Mouse (Mus musculus) limb, embryonic 14.5 days (tissue): ENCODE results near the gene Plekha5. TPM values are rescaled to one million over a fixed set of nuclear protein-coding genes. Genes with fewer than 3 reads are reported as not detected.
A peak's percentile ranks its signal among the peaks of the same experiment; 100 is the strongest.

ENCODE experiments used
- ATAC-seq: fragments of 200-750 bp; cut with Nextera tagmentation; 2 replicates; pipeline ENCODE4 v1.8.0; 2017; ENCODE audit warnings: low read depth, moderate number of reproducible peaks, moderate TSS enrichment; ENCODE audit not compliant: low FRiP score
- DNase-seq: peaks from one replicate; pipeline ENCODE4 v3.0.0-alpha.2; 2015; ENCODE audit warnings: low spot score
- H3K27ac ChIP-seq: fragments of 300-500 bp; sonication (generic); replicated peaks from 2 replicates; pipeline ENCODE4 v1.5.1; 2014; ENCODE audit warnings: low read depth, mild to moderate bottlenecking, low read length, moderate library complexity, mixed read lengths
- H3K27me3 ChIP-seq: fragments of 300-500 bp; sonication (generic); 2 replicates; pipeline ENCODE4 v1.6.1; 2014; ENCODE audit warnings: low read length, mixed read lengths; ENCODE audit not compliant: control insufficient read depth, insufficient read depth
- H3K36me3 ChIP-seq: fragments of 300-500 bp; sonication (generic); 2 replicates; pipeline ENCODE4 v1.6.1; 2014; ENCODE audit warnings: mild to moderate bottlenecking, low read length, moderate library complexity, mixed read lengths; ENCODE audit not compliant: control insufficient read depth, insufficient read depth
- H3K4me1 ChIP-seq: fragments of 300-500 bp; sonication (generic); 2 replicates; pipeline ENCODE4 v1.6.1; 2014; ENCODE audit warnings: antibody characterized with exemption, low read length, mixed read lengths; ENCODE audit not compliant: control insufficient read depth, insufficient read depth
- H3K4me2 ChIP-seq: fragments of 300-500 bp; sonication (generic); replicated peaks from 2 replicates; pipeline ENCODE4 v1.6.1; 2014; ENCODE audit warnings: low read depth, mild to moderate bottlenecking, low read length, moderate library complexity; ENCODE audit not compliant: severe bottlenecking
- H3K4me3 ChIP-seq: fragments of 300-500 bp; sonication (generic); replicated peaks from 2 replicates; pipeline ENCODE4 v1.5.1; 2014; ENCODE audit warnings: low read length
- H3K9ac ChIP-seq: fragments of 300-500 bp; sonication (generic); 2 replicates; pipeline ENCODE4 v1.6.1; 2014; ENCODE audit warnings: mild to moderate bottlenecking, low read depth, low read length, moderate library complexity; ENCODE audit not compliant: severe bottlenecking
- H3K9me3 ChIP-seq: fragments of 300-500 bp; sonication (generic); 2 replicates; pipeline ENCODE4 v1.6.1; 2016; ENCODE audit warnings: low read length; ENCODE audit not compliant: control insufficient read depth
- POLR2A ChIP-seq: fragments of 200-500 bp; IDR thresholded peaks from 2 replicates; pipeline ENCODE4 v1.8.0; 2012; ENCODE audit warnings: inconsistent platforms, mild to moderate bottlenecking, moderate library complexity, borderline replicate concordance; ENCODE audit not compliant: insufficient read depth, insufficient read length; ENCODE audit errors: extremely low read depth
- WGBS: fragments of 180-500 bp; shearing (Covaris S2); extraction: QIAGEN DNeasy Blood & Tissue Kit; methylation state at CpG from one replicate; pipeline ENCODE4 v1.1.7; 2014; 5-methylcytosine and 5-hydroxymethylcytosine counted together
- polyA plus RNA-seq, 2 experiments: library from polyadenylated mRNA; depleted of rRNA in 1 of 2; stranded (reverse) in 1 of 2; unstranded in 1 of 2; fragments of >200 nt; fragmentation: Nextera tagmentation in 1 of 2; extraction: Ambion mirVana in 1 of 2; gene quantifications; 2 replicates each; pipeline versions ENCODE4 v1.2.1 to v1.2.3; 2012 to 2014

Gene Plekha5
- polyA plus RNA-seq, 2 experiments = 50.8 to 87.2 TPM

DNA sequence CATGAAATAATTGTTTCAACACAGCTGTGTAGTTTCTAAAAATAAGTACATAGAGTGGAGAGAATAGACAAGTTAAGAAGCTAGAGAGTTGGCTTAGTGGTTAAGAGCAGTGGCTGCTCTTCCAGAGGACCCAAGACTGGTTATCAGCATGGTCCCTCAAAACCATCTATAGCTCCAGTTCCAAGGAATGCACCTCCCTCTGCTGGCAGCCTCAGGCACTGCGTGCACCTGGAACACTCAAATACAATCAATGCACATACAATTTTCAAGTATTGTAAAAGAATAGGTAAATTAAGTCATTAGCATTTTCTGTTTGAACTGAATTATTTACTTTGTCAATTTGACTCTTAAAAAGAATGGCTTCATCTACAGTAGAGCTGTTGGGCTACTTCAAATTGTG lies 93.3 kb downstream of the Plekha5 start:
- TF ChIP-seq POLR2A = no peak
- 80% methylated on average over 1 of the region's 1 CpGs for WGBS
- no peaks in the 10 kb centered on the region for H3K36me3 ChIP-seq
- no peak for DNase-seq
- no peak overlapping the region for H3K9ac ChIP-seq
- H3K4me3 ChIP-seq = no peak overlapping the region
- peaks cover 38% of the 10 kb centered on the region for H3K4me1 ChIP-seq
- H3K9me3 ChIP-seq = no peaks in the 10 kb centered on the region
- H3K4me2 ChIP-seq = no peak overlapping the region
- no peak for ATAC-seq
- H3K27me3 ChIP-seq = no peaks in the 10 kb centered on the region
- H3K27ac ChIP-seq = no peak overlapping the region

DNA sequence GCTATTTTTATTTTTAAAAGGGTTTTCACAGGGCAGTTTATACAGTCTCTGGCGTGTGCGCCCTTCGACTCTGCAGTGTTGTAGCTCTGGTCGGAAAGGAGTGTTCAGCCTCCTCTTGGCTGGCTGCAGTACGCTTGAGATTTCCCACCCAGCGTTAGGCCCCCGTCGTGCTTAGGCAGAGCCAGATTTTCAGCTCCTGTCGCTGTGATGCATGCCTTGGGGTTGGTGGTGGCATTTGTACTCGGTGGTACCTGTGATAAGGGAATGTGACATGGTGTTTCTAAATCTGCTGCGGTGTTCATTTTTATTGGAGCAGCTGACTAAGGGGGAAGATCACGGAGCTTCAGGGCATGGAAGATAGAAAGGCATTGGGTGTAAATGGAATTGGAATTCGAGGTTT lies 95.2 kb downstream of the Plekha5 start:
- 25% methylated on average over 13 of the region's 13 CpGs for WGBS
- Histone ChIP-seq H3K27me3 (no peaks in the 10 kb centered on the region), H3K4me3 (no peak overlapping the region), H3K9ac (0 out of 2 replicates have a peak overlapping the region, but pooled peaks have one; percentile 5), H3K4me2 (0 out of 2 replicates have a peak overlapping the region, but pooled peaks have one; percentile 5), H3K4me1 (peaks cover 35% of the 10 kb centered on the region), H3K9me3 (no peaks in the 10 kb centered on the region), H3K36me3 (no peaks in the 10 kb centered on the region), H3K27ac (no peak overlapping the region)
- ATAC-seq = no peak
- no peak for TF ChIP-seq POLR2A
- DNase-seq = no peak

DNA sequence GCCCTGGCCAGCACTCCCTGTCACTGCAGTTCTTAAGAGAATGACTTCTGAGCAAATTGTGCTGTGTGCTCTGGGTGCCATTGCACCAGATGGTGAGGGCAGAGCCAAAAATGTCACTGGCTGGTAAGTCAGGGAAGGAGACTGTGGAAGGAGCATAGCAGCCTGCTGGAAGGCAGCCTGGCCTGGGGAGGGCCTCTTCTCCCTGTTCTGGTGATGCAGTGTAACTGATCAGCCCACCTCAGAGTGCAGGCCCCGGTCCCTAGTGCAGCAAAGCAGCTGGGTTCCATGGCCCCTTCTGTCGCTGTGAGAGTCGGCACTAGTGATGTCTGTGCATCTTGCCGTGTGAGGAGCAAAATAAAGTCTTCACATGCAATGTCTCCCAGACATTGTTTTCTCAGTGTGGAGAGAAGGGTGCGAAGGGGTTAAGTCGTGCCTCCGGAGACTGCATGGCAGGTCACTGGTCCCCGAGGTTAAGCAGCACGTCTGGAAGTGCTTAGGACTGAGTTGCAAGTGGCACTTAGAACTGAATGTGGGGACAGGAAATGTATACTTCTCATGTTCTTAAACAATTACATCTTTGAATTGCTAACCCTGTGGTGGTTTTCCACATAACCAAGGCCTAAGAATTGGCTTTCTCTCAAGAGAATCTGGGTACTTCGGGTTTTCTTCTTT lies 95.8 kb downstream of the Plekha5 start:
- no peaks in the 10 kb centered on the region for H3K9me3 ChIP-seq
- no peaks in the 10 kb centered on the region for H3K27me3 ChIP-seq
- ATAC-seq (no peak), DNase-seq (no peak)
- H3K27ac ChIP-seq = 0 out of 2 replicates have a peak overlapping the region, but pooled peaks have one; percentile 10
- WGBS = 21% methylated on average over 10 of the region's 10 CpGs
- H3K4me3 ChIP-seq = no peak overlapping the region
- peaks cover 31% of the 10 kb centered on the region for H3K4me1 ChIP-seq
- no peak for TF ChIP-seq POLR2A
- H3K9ac ChIP-seq = 0 out of 2 replicates have a peak overlapping the region, but pooled peaks have one; percentile 5
- H3K4me2 ChIP-seq = 0 out of 2 replicates have a peak overlapping the region, but pooled peaks have one; percentile 5
- no peaks in the 10 kb centered on the region for H3K36me3 ChIP-seq

DNA sequence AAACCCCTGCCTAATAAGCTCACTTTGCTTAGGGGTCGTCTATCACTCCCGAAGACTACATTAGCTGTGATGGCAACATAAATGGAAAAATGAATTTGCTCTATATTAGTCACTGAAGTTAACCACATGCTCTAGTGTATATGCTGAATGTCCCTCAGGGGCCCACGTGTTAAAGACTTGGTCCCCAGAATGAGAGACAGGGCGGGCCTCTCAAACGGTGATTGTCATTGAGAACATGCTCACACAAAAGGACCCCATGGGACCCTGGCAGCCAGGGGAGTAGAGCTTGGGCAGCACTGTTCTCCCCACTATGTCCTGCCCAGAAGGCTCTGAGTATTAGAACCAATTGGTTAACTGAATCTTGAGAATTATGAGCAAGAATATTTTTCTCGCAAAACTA lies 97.1 kb downstream of the Plekha5 start:
- DNase-seq (no peak), ATAC-seq (0 out of 2 replicates have a peak, but pooled peaks have one; percentile 3)
- Histone ChIP-seq H3K9me3 (no peaks in the 10 kb centered on the region), H3K4me1 (peaks cover 31% of the 10 kb centered on the region), H3K4me2 (no peak overlapping the region), H3K36me3 (0 out of 2 replicates have a peak, but pooled peaks cover 4% of the 10 kb centered on the region), H3K27me3 (no peaks in the 10 kb centered on the region), H3K4me3 (no peak overlapping the region), H3K27ac (no peak overlapping the region), H3K9ac (no peak overlapping the region)
- 49% methylated on average over 6 of the region's 6 CpGs for WGBS
- TF ChIP-seq POLR2A = no peak

DNA sequence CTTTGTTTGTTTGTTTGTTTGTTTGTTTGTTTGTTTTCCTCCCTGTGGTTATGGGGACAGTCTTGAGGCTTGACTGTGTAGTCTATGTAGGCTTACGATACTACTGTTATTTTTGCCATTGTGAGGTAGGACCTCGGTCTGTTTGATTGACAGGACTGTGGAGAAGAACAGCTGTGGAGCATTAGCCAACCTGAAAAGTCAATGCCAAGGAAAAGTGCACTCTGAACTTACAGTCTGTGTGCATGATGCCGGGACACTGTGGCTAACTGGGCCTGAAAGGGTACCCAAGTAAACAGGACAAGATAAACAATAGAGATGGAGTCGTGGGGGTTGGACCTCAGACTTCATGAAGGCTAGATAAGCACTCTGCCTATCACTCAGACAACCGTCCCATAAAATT lies 98.0 kb downstream of the Plekha5 start:
- ATAC-seq = no peak
- Histone ChIP-seq H3K4me1 (peaks cover 29% of the 10 kb centered on the region), H3K27me3 (no peaks in the 10 kb centered on the region)

More for the DNA sequence above, 98.0 kb downstream of the Plekha5 start:
- Histone ChIP-seq H3K4me3 (no peak overlapping the region), H3K27ac (no peak overlapping the region), H3K9me3 (no peaks in the 10 kb centered on the region), H3K4me2 (no peak overlapping the region), H3K36me3 (peaks cover 10% of the 10 kb centered on the region; the same call in 1 of the 2 replicates), H3K9ac (no peak overlapping the region)
- WGBS = 69% methylated on average over 5 of the region's 5 CpGs
- no peak for DNase-seq
- TF ChIP-seq POLR2A = no peak
